Mouse (Mus musculus) layer of hippocampus, postnatal 14 days (tissue): Measurements from ENCODE around the gene Capza3. TPM values are rescaled to one million over a fixed set of nuclear protein-coding genes. Genes with fewer than 3 reads are reported as not detected.

Source experiments
- DNase-seq, 2 experiments: peaks; one replicate each; pipeline ENCODE4 v3.0.0; 2021 to 2022; ENCODE audit warnings: low spot score in 2 of 2, mixed read lengths in 1 of 2
- long read RNA-seq, 2 experiments: library from polyadenylated mRNA; stranded (forward); transcript quantifications; one replicate each; pipeline ENCODE4 v2.0.0; 2021
- total RNA-seq, 2 experiments: library from RNA; stranded (reverse); gene quantifications; 2 replicates each; pipeline ENCODE4 v1.2.3; 2021

Gene Capza3
- not detected for total RNA-seq
- long read RNA-seq, experiment 1 = 0 reads
- long read RNA-seq, experiment 2 = 0 reads

DNA sequence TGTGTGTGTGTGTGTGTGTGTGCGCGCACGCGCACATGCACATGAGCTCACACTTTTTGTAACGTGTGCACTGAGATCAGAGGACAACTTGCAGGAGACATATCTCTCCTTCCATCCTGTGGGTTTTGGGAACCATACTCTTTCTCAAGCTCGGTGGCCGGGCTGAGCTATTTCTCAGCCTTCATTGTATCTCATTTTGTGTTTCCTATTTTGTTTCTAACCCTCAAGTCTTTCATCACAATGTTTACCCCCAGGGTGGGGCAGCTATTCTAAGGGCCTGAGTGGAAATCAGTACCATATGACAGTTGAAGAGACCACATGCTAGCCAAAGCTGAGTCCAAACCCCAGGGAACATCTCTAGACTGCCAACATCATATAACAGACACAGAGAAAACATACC, at the start of gene Capza3:
Capza3 (plus strand) TSS at position 301 of the 400 bp plus-strand sequence.
- DNase-seq = no peak

DNA sequence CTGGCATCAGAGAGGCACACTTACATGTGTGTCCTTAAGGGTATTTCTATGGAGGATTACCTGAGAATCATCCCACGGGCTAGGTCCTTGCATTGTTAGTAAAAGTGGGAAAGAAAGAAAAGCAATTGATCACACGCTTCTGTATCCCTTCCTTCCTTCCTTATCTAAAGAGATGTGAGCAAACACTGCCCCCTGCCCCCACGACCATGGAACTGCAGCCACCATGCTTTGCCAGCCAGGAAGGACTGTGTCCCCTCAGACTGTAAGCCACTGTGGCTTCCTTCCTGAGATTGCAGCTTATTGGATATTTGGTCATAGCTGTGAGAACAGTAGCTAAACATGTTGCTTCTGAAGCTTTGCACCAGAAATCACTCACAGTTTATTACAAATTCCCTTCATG, 35.9 kb upstream of the Capza3 start:
- no peak for DNase-seq

DNA sequence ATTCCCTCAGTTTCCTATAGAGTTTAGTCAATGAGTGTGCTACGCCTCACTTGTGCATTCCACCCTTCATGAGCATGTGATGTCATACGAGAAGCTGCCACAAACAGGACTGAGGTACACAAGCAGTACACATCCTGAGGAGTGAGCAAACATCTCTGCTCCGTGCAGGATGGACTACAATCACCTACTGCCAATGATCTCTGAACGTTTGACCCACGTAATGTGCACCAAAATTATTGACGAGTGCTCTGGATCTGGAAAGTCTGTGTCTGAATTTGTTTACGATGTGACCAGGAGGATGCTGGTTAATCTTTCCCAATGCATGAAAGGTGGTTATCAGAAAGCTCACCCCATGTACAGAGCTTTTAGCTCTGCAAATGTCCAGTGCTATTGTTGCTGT, 16.6 kb upstream of the Capza3 start:
- no peak for DNase-seq

DNA sequence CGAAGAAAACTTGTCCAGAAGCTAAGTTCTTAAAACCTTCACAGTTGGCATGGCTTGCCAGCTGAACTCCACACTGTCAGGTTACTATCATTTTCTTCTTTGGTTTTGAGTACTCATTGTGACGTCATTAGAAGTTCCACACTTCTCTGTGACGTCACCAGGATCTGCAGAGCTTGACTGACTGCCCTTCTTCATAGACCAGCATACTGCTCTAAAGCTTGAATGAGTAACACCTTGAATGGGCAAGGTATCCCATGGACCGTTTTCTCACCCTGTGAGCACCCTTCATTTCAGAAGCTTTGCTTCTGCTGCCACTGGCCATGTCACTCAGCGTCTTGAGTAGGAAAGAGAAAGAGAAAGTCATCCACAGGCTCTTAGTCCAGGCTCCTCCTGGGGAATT, 305 bp downstream of the Capza3 start, which contains the start of gene Plcz1:
Plcz1 (minus strand) TSS at position 101 of the 400 bp plus-strand sequence.
- no peak for DNase-seq

DNA sequence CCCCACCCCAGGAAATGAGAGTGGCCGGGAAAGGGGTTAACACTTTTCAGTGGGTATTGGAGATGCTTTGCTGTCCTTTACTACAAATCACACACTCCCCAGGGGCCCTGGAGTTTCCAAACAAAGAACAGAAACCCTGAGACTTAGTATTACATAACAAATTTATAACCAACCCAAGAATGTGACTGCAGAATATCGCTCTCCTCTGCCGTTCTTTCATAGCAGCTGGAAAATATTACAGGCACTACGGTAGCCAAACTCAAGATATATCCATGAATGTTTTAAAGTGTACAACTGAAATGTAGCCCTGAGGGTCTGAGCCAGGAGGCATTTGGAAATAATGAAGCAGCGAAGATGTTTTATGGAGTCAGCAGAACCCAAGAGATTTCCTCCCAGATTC, 10.4 kb downstream of the Capza3 start:
- DNase-seq = no peak

DNA sequence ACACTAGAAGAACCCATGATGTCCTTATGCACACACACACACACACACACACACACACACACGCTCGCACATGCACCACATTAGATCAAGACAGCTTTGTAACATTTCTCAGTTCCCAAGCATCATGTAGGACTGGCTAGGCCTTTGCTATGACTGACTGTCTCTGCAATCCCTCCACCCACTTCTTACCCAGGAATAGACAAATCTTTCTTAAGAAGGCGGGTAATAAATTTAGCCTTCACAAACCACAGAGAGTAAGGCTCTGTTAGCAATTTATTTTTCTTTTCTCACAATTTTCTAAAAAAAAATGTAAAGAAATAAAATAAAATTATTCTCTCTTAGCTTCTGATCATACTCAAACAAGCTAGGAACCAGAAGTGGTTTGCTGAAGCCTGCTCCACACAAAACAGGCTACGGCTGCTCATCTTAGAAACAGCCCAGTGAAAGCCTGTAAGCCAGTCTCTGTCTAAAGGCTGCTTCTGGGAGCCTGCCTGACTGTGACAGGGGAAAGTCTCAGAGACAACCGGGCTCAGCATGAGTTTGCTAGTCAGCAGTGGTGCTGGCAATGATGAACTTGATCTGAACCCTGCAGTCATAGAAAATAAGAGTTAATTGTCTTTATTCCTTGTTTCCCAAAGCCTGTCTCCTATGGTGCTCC, 13.3 kb downstream of the Capza3 start:
- DNase-seq = no peak

DNA sequence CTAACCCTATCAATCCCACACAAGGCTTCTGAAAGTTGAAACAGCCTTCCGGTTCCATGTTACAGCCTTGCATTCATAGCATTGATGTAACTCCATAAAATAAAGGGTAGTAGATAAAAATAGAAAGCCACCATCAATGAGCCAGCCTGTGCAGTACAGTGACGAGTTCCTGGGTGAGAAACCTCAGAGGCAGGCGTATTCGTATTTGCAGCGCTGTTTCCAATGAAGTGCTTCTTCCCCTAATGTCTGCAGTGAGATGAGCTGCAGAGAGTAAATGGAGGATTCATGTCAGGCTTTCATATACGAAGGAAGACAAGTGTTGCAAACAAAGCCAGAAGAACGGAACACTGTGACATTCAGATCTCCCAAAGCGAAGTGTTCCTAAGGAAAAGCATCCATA, 28.1 kb downstream of the Capza3 start:
- no peak for DNase-seq

DNA sequence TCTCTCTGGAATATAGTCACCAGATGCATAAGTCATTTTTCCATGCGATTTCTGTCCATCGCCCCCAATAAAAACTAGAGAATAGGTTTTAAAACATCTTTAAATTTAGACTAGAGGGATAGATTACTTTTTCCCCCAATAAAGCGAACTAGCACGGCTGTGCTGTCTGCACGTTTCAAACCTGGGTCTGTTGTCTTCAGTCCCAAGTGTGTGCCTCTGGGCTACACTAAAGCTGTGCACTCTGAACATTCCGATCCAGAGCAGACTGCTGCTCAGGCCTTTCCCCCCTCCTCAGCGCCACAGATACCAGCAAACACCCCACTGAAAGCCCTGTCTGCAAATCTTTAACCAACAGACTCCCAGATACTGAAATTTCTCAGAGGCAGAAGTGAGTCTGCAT, 39.9 kb downstream of the Capza3 start:
- no peak for DNase-seq

DNA sequence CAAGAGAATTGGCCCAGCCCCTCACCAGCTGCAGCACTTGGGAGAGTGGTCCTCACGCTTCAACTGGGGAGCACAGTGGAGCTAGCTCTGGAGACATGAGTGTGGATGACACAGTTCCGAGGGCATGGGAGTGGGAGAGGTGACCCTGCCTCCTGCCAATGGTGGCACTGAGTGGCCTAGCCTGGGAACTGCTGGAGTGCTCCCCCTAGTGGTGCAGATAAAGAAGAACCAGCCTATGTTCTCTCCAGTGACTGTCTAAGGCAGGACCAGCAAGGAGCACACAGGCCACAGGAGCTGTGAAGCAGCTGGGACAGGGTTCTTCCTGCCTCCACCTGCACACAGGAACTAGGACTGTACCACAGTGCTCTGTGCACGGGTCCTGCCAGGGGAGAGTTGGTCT, 40.7 kb downstream of the Capza3 start:
- no peak for DNase-seq

DNA sequence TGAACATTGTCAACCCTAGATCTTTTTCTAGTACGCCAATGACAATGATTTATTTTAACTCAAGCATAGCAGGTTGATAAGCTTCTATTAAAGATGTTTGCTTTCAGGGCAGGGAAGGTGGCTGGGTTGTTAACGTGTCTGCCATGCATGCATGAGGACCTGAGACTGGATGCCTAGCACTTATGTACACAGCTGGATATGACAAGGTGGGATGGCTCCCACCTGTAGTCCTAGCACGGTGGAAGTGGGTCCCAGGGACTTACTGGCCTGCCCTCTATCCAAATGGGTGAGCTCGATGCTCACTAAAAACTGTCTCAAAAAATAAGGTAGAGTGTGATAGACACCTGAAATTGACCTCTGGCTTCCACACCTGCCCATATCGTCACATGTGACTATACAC, 48.8 kb downstream of the Capza3 start:
- no peak for DNase-seq

Other genes with a start within 250 kb of the Capza3 start
- under 1 TPM; 0.53 to 0.81 TPM for gene Plcz1, start 205 bp downstream of the Capza3 start, total RNA-seq